Mouse (Mus musculus) myocyte (in vitro differentiated cells): ENCODE results near the gene Zbtb9. TPM values are rescaled to one million over a fixed set of nuclear protein-coding genes. Genes with fewer than 3 reads are reported as not detected.
A peak's percentile ranks its signal among the peaks of the same experiment; 100 is the strongest.
"Not testable (repeated sequence)": the region's sequence is repeated elsewhere in the genome, so short reads cannot be mapped to it uniquely, and the experiment has no call there.

Experiments used
- H3K27me3 ChIP-seq: one replicate; pipeline ENCODE4 v1.6.1; 2011; ENCODE audit not compliant: control insufficient read depth, insufficient read depth, insufficient read length
- H3K36me3 ChIP-seq: one replicate; pipeline ENCODE4 v1.6.1; 2011; ENCODE audit not compliant: control insufficient read depth, insufficient read depth
- H3K4me2 ChIP-seq: one replicate; pipeline ENCODE4 v1.6.1; 2011; ENCODE audit warnings: low read depth, control low read depth
- H3K4me3 ChIP-seq: one replicate; pipeline ENCODE4 v1.5.1; 2011; ENCODE audit warnings: mild to moderate bottlenecking, control low read depth, moderate library complexity
- H3K79me2 ChIP-seq: one replicate; pipeline ENCODE4 v1.6.1; 2011; ENCODE audit not compliant: control insufficient read depth, insufficient read depth
- H3ac ChIP-seq: one replicate; pipeline ENCODE4 v1.6.1; 2011; ENCODE audit not compliant: control insufficient read depth, insufficient read length
- CEBPB ChIP-seq: IDR thresholded peaks from 2 replicates; pipeline ENCODE4 v1.6.1; 2011; ENCODE audit warnings: mild to moderate bottlenecking, moderate library complexity; ENCODE audit not compliant: poor library complexity, insufficient read depth, severe bottlenecking
- E2F4 ChIP-seq: IDR thresholded peaks from one replicate; pipeline ENCODE4 v1.6.1; 2011; ENCODE audit warnings: mild to moderate bottlenecking, control low read depth, moderate library complexity; ENCODE audit not compliant: insufficient read depth
- MAX ChIP-seq: IDR thresholded peaks from one replicate; pipeline ENCODE4 v1.6.1; 2011; ENCODE audit warnings: low read depth, mild to moderate bottlenecking, control low read depth
- MYOD1 ChIP-seq, 3 experiments: IDR thresholded peaks; one replicate each; pipeline ENCODE4 v1.6.1; 2011; ENCODE audit warnings: control low read depth in 2 of 3, low read depth in 2 of 3, mild to moderate bottlenecking in 2 of 3, moderate library complexity in 1 of 3; ENCODE audit not compliant: insufficient read length in 2 of 3, control insufficient read depth in 1 of 3
- MYOG ChIP-seq, 3 experiments: IDR thresholded peaks; one replicate each; pipeline ENCODE4 v1.6.1; 2011; ENCODE audit warnings: control low read depth in 2 of 3, low read depth in 2 of 3, mild to moderate bottlenecking in 2 of 3; ENCODE audit not compliant: insufficient read length in 2 of 3, control insufficient read depth in 1 of 3, insufficient read depth in 1 of 3
- POLR2A ChIP-seq: IDR thresholded peaks from one replicate; pipeline ENCODE4 v1.6.1; 2011; ENCODE audit warnings: low read depth, mild to moderate bottlenecking, control low read depth, moderate library complexity; ENCODE audit not compliant: insufficient read length
- POLR2AphosphoS2 ChIP-seq: IDR thresholded peaks from one replicate; pipeline ENCODE4 v1.6.1; 2011; ENCODE audit warnings: low read depth, control low read depth; ENCODE audit not compliant: insufficient read length
- REST ChIP-seq: IDR thresholded peaks from one replicate; pipeline ENCODE4 v1.6.1; 2011; ENCODE audit warnings: mild to moderate bottlenecking, control low read depth, moderate library complexity; ENCODE audit not compliant: insufficient read depth, insufficient read length
- SRF ChIP-seq: IDR thresholded peaks from one replicate; pipeline ENCODE4 v1.6.1; 2011; ENCODE audit warnings: low read depth; ENCODE audit not compliant: control insufficient read depth, insufficient read length
- TCF12 ChIP-seq: IDR thresholded peaks from one replicate; pipeline ENCODE4 v1.6.1; 2011; ENCODE audit warnings: mild to moderate bottlenecking, control low read depth; ENCODE audit not compliant: poor library complexity, insufficient read depth, severe bottlenecking
- TCF3 ChIP-seq: IDR thresholded peaks from one replicate; pipeline ENCODE4 v1.6.1; 2011; ENCODE audit warnings: low read depth, control low read depth; ENCODE audit not compliant: insufficient read length
- USF1 ChIP-seq: IDR thresholded peaks from one replicate; pipeline ENCODE4 v1.6.1; 2011; ENCODE audit warnings: low read depth, mild to moderate bottlenecking, control low read depth, moderate library complexity
- polyA plus RNA-seq: library from polyadenylated mRNA; unstranded; fragments of >200 nt; fragmentation: generic; extraction: Trizol; gene quantifications from one replicate; pipeline ENCODE4 v1.2.1, GENCODE M21; 2012; ENCODE audit warnings: missing spikeins

Gene Zbtb9
- 8.8 TPM for polyA plus RNA-seq

DNA sequence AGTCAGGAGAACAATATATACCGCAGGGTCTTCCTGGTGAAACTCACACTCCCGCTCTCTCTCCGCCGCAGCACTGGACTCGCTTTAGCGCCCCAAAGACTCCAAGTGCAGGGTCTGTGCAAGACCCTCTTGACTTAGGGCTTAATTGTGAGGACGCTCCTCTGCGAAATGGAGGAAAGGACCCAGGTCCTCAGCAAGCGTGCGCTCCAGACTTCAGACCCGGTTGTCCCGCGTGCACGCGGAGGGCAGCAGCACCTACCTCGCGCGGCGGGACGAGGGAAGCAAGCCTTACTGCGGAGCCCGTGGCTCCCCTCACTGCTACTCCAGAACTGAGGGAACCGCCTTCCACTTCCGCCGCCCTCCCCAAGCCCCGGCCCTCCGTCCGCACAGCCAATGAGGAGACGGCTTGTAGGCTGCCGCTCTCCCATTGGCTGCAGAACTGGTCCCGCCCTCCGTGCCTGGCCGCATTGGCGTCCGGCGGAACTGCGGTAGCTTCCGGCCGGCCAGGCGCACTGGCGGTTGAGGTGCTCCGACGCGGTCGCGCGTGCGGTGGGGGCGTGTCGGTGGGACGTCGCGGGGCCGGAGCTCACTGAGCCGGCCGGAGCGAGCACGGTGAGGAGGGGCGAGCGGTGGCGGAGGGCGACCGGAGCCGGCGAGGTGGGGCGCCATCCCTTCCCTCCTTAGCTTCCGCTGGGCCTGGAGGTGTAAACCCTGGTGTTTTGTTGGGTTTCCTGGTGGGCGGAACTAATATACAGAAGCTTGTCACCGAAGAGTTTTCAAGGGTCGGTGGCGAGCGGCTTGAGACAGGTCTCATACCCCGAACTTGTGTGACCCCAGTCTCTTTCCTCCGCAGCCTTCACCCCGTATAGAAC is at the start of gene Zbtb9:
Gene Zbtb9 (plus strand): TSS at position 465 of the 872 bp plus-strand sequence.
- peak within 1 kb of the TSS; percentile 84 for H3K4me3 ChIP-seq
- peak within 1 kb of the TSS; percentile 55 for H3ac ChIP-seq
- H3K36me3 ChIP-seq, result peaks cover 12% of the 10 kb centered on the region
- peak within 1 kb of the TSS; percentile 93 for H3K4me2 ChIP-seq
- no peaks in the 10 kb centered on the region for H3K27me3 ChIP-seq
- H3K79me2 ChIP-seq, result peaks cover 23% of the 10 kb centered on the region
- TF ChIP-seq POLR2A, result peak; percentile 95
- no peak for TF ChIP-seq E2F4
- TF ChIP-seq POLR2AphosphoS2, result peak; percentile 96
- peak in 2 of 3 experiments; percentile 30 to 36 for TF ChIP-seq MYOG (IDR thresholded peaks at IDR 0.05; ENCODE audit: control insufficient read depth in 1 of 3, insufficient read depth in 1 of 3, insufficient read length in 2 of 3, low read depth in 2 of 3)
- TF ChIP-seq MYOD1 (IDR thresholded peaks at IDR 0.05; ENCODE audit: control insufficient read depth in 1 of 3, insufficient read length in 2 of 3, low read depth in 2 of 3), result peak in 1 of 3 experiments; percentile 15
- no peak for TF ChIP-seq TCF3
- TF ChIP-seq SRF, result peak; percentile 46
- TF ChIP-seq REST, result no peak
- no peak for TF ChIP-seq TCF12
- TF ChIP-seq CEBPB, result no peak

DNA sequence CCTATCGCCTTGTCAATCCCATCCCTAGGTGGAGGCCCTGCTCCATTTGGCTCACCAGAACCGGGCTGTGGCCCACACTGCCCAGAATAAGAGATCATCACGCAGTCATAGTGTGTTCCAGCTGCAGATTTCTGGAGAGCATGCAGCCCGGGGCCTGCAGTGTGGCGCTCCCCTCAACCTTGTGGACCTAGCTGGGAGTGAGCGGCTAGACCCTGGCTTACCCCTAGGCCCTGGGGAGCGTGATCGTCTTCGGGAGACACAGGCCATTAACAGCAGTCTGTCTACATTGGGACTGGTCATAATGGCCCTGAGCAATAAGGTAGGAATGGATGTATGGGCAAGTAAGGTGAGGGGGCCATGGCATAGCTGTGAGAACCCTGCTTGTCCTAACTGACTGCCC is 47.6 kb upstream of the Zbtb9 start:
- H3K79me2 ChIP-seq, H3ac ChIP-seq, H3K27me3 ChIP-seq, H3K4me2 ChIP-seq, H3K4me3 ChIP-seq: not testable (repeated sequence)
- H3K36me3 ChIP-seq, result peaks cover 12% of the 10 kb centered on the region

DNA sequence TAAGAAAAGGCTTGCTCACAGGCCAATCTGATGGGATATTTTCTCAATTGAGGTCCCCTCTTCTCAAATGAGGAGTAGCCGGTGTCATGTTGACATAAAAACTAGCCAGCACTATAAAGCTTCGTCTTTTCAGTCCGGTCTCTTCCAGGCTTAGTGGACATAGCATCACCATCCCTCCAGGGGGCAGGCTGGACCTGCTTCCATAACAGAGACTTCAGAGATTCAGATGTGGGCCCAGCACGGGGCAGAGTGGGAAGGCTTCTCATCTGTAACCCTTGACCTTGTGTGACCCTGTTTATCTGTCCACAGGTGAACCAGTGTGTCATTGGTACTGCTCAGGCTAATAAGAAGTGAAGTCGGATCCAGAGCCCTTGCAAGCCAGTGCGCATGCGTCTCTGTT is 41.2 kb upstream of the Zbtb9 start:
- H3ac ChIP-seq, result not testable (repeated sequence)
- H3K36me3 ChIP-seq, result peaks cover 12% of the 10 kb centered on the region

DNA sequence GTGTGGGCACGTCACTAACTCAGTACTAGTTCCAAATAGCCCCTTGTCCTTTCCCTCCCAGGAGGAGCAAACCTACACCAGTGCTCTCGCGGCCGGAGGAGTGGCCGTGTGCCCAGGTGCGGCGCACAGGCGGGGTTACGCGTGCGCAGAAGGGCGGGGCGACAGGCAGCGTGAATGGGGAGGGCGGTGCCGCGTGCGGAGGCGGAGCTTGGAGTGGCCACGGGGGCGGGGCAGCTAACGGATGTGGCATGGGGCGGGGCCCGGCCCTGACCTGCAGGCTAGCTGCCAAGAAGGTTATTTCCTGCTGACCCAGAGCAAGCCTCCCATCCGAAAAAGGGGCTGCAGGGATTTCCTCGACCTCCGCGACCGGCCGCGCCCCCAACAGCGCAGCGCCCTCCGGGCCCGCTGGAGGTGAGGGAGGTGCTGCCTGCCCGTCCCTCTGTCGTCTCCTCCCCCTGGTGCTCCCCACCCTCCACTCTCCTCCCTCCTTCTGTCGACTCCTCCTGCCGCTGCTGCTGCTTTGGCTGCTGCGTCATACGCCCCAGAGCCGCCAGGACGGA is 40.0 kb upstream of the Zbtb9 start, which contains the start of gene Phf1:
Gene Phf1 (plus strand): TSS at position 214 of the 560 bp plus-strand sequence.
- Histone ChIP-seq H3K27me3 (no peaks in the 10 kb centered on the region), H3K4me3 (peak within 1 kb of the TSS; percentile 39), H3K79me2 (peaks cover 6% of the 10 kb centered on the region), H3ac (peak within 1 kb of the TSS; percentile 33), H3K4me2 (peak within 1 kb of the TSS; percentile 83), H3K36me3 (peaks cover 8% of the 10 kb centered on the region)
- no peak for TF ChIP-seq E2F4
- TF ChIP-seq CEBPB, result no peak
- TF ChIP-seq POLR2A, result peak; percentile 71
- TF ChIP-seq REST, result no peak
- TF ChIP-seq SRF, result peak; percentile 30
- no peak for TF ChIP-seq MAX
- TF ChIP-seq MYOD1 (IDR thresholded peaks at IDR 0.05; ENCODE audit: control insufficient read depth in 1 of 3, insufficient read length in 2 of 3, low read depth in 2 of 3), result peak in 1 of 3 experiments; percentile 52
- TF ChIP-seq USF1, result no peak
- TF ChIP-seq TCF3, result no peak
- TF ChIP-seq TCF12, result no peak
- peak; percentile 90 for TF ChIP-seq POLR2AphosphoS2

More for the DNA sequence above, 41.2 kb upstream of the Zbtb9 start:
- H3K27me3 ChIP-seq, H3K4me3 ChIP-seq, H3K79me2 ChIP-seq, H3K4me2 ChIP-seq: not testable (repeated sequence)

DNA sequence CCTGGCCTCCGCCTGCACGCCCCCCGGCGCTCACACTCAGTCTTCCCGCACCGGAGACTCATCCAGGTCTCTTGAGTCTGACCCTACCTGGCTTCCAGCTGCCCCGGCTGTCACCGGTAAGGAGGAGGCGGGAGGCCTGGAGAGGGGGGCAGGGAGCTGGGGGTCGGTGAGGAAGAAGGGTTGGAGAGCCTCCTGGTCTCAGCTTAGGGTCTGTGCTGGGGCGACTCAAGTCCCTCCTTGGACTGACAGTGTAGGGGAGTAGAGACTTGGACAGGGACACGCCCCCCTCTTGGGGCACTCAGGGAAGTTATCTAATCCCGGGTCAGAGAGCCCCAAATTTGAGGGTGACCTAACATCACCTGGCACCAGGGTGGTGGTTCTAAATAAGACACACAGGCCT is 39.5 kb upstream of the Zbtb9 start:
- Histone ChIP-seq H3K36me3 (peaks cover 6% of the 10 kb centered on the region), H3ac (peak overlapping the region; percentile 33), H3K27me3 (no peaks in the 10 kb centered on the region), H3K4me2 (peak overlapping the region; percentile 83), H3K4me3 (peak overlapping the region; percentile 39), H3K79me2 (peaks cover 8% of the 10 kb centered on the region)
- TF ChIP-seq MAX, result no peak
- TF ChIP-seq POLR2AphosphoS2, result no peak
- no peak for TF ChIP-seq MYOD1 (IDR thresholded peaks at IDR 0.05; ENCODE audit: control insufficient read depth in 1 of 3, insufficient read length in 2 of 3, low read depth in 2 of 3)
- TF ChIP-seq POLR2A, result no peak
- TF ChIP-seq CEBPB, result no peak
- TF ChIP-seq MYOG (IDR thresholded peaks at IDR 0.05; ENCODE audit: control insufficient read depth in 1 of 3, insufficient read depth in 1 of 3, insufficient read length in 2 of 3, low read depth in 2 of 3), result no peak
- no peak for TF ChIP-seq TCF12
- no peak for TF ChIP-seq TCF3
- no peak for TF ChIP-seq REST
- TF ChIP-seq USF1, result no peak
- no peak for TF ChIP-seq E2F4
